Comparison of ENCODE assay signal across 22 mouse cellular contexts in genomic region chr5:33897158-33897557, GRCm38 (mm10).
"Had no signal": no experiment of that assay in that cellular context is flagged by ENCODE, and none has a peak within 500 bp of the region (broad histone marks: within the 10 kb centered on the region; RNA-seq: fewer than 3 reads in every experiment).

No protein-coding gene starts in this region.

- H3K4me3 ChIP-seq: heart, adult 2 months; heart, embryonic 13.5 days; heart, embryonic 15.5 days; hindbrain, embryonic 13.5 days; hindbrain, embryonic 15.5 days; kidney, embryonic 15.5 days; limb, embryonic 13.5 days; limb, embryonic 15.5 days; liver, embryonic 12.5 days had no signal

- H3K27me3 ChIP-seq: heart, embryonic 13.5 days; heart, embryonic 15.5 days; hindbrain, embryonic 13.5 days; hindbrain, embryonic 15.5 days; kidney, embryonic 15.5 days; limb, embryonic 13.5 days; limb, embryonic 15.5 days; liver, embryonic 12.5 days had no signal

- DNase-seq: gastrocnemius, postnatal 14 days; gastrocnemius, postnatal 36 days; heart, adult 2 months; heart, postnatal 14 days; heart, postnatal 36 days; kidney, adult 11 months; kidney, adult 2 months; kidney, adult 9 months; kidney, postnatal 14 days; kidney, postnatal 36 days; layer of hippocampus, adult 9-11 months; layer of hippocampus, postnatal 36 days; left cerebral cortex, postnatal 4 days had no signal

- H3K4me2 ChIP-seq: heart, embryonic 11.5 days; heart, embryonic 13.5 days; heart, embryonic 15.5 days; hindbrain, embryonic 13.5 days; hindbrain, embryonic 15.5 days; kidney, embryonic 15.5 days; limb, embryonic 13.5 days; limb, embryonic 15.5 days; liver, embryonic 12.5 days had no signal
